Mouse (Mus musculus) spleen, adult 2 months (tissue): Measurements from ENCODE around the gene Atp6v1c2. TPM values are rescaled to one million over a fixed set of nuclear protein-coding genes. Genes with fewer than 3 reads are reported as not detected.

Source experiments
- DNase-seq, 2 experiments: peaks; one replicate each; pipeline versions ENCODE4 v3.0.0 to v3.0.0-alpha.2; 2012 to 2021; ENCODE audit warnings: low spot score in 2 of 2, low read depth in 1 of 2
- H3K27ac ChIP-seq: fragments of 200-500 bp; 2 replicates; pipeline ENCODE4 v1.5.1; 2012; ENCODE audit warnings: low read length, inconsistent platforms; ENCODE audit not compliant: insufficient read depth
- H3K27me3 ChIP-seq: fragments of 200-500 bp; 2 replicates; pipeline ENCODE4 v1.6.1; 2012; ENCODE audit warnings: mild to moderate bottlenecking, moderate library complexity, low read length, inconsistent platforms; ENCODE audit not compliant: control insufficient read depth, insufficient read depth
- H3K36me3 ChIP-seq: fragments of 200-500 bp; 2 replicates; pipeline ENCODE4 v1.6.1; 2012; ENCODE audit warnings: mild to moderate bottlenecking, low read length, inconsistent platforms; ENCODE audit not compliant: control insufficient read depth, insufficient read depth
- H3K4me1 ChIP-seq: fragments of 200-500 bp; 2 replicates; pipeline ENCODE4 v1.6.1; 2011; ENCODE audit warnings: inconsistent platforms; ENCODE audit not compliant: control insufficient read depth, insufficient read depth, insufficient read length
- H3K4me3 ChIP-seq: fragments of 200-500 bp; 2 replicates; pipeline ENCODE4 v1.5.1; 2011; ENCODE audit warnings: mild to moderate bottlenecking, inconsistent platforms; ENCODE audit not compliant: insufficient read depth, insufficient read length; ENCODE audit errors: extremely low read depth
- CTCF ChIP-seq: fragments of 200-500 bp; IDR thresholded peaks from 2 replicates; pipeline ENCODE4 v1.5.1; 2011; ENCODE audit warnings: mild to moderate bottlenecking, inconsistent platforms; ENCODE audit not compliant: insufficient read depth, insufficient read length, insufficient replicate concordance; ENCODE audit errors: extremely low read depth
- POLR2A ChIP-seq: fragments of 200-500 bp; IDR thresholded peaks from 2 replicates; pipeline ENCODE4 v1.6.1; 2011; ENCODE audit warnings: low read depth, low read length, inconsistent platforms
- WGBS: fragments of 180-500 bp; shearing (Covaris S2); methylation state at CpG from one replicate; pipeline ENCODE4 v1.1.7; 2018; 5-methylcytosine and 5-hydroxymethylcytosine counted together
- polyA plus RNA-seq: library from polyadenylated mRNA; depleted of rRNA; stranded (reverse); fragments of >200 nt; gene quantifications from 2 replicates; pipeline ENCODE4 v1.2.3, GENCODE M21; 2012

The Atp6v1c2 gene
- polyA plus RNA-seq, 1 experiment: not detected

DNA sequence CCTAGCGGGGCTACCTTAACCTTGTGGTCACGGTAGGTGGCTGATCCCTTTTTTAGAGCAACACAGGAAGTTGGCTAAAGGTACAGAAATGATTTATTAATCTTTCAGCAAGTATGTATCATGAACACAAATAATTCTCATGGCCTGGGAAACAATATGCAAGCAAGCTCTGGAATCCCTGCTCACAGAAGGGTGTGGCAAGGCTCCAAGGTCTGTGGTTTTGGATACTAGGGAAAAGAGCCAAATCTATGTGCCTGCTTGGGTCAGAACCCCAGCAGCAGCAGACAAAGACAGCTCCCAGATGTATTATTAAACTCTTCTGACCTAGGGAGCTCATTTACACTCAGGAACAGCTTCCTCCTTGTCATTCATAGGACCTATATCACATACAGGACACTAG is 40.1 kb downstream of the Atp6v1c2 start:
- Histone ChIP-seq H3K36me3 (peaks cover 6% of the 10 kb centered on the region), H3K4me3 (no peak overlapping the region), H3K27ac (no peak overlapping the region), H3K4me1 (no peaks in the 10 kb centered on the region), H3K27me3 (no peaks in the 10 kb centered on the region)
- TF ChIP-seq CTCF (no peak), POLR2A (no peak)
- DNase-seq: no peak
- WGBS: 49% methylated on average over 2 of the region's 2 CpGs

GRCm38 (mm10) chr12:17288496-17288895 is 40.7 kb downstream of the Atp6v1c2 start:
- peaks cover 11% of the 10 kb centered on the region for H3K36me3 ChIP-seq
- H3K27me3 ChIP-seq: no peaks in the 10 kb centered on the region
- no peaks in the 10 kb centered on the region for H3K4me1 ChIP-seq
- H3K4me3 ChIP-seq: no peak overlapping the region
- no peak for DNase-seq
- 85% methylated on average over 4 of the region's 4 CpGs for WGBS
- TF ChIP-seq CTCF (no peak), POLR2A (no peak)
- no peak overlapping the region for H3K27ac ChIP-seq

- TF ChIP-seq CTCF (no peak), POLR2A (no peak)
- no peak overlapping the region for H3K4me3 ChIP-seq
- H3K27ac ChIP-seq: no peak overlapping the region
- WGBS: 92% methylated on average over 7 of the region's 7 CpGs
- H3K27me3 ChIP-seq: no peaks in the 10 kb centered on the region
- no peak for DNase-seq
- peaks cover 7% of the 10 kb centered on the region for H3K4me1 ChIP-seq
- peaks cover 52% of the 10 kb centered on the region for H3K36me3 ChIP-seq
Measured at GRCm38 (mm10) chr12:17273841-17274240, 55.3 kb downstream of the Atp6v1c2 start.

GRCm38 (mm10) chr12:17271272-17271671 is 57.9 kb downstream of the Atp6v1c2 start:
- Histone ChIP-seq H3K36me3 (peaks cover 35% of the 10 kb centered on the region), H3K27ac (no peak overlapping the region), H3K4me3 (no peak overlapping the region), H3K27me3 (no peaks in the 10 kb centered on the region), H3K4me1 (peaks cover 12% of the 10 kb centered on the region)
- peak; percentile 31 to 59 for DNase-seq
- no peak for TF ChIP-seq POLR2A
- peak; percentile 39; the same call in 1 of the 2 replicates for TF ChIP-seq CTCF
- WGBS: 61% methylated on average over 1 of the region's 1 CpGs

- 12% methylated on average over 4 of the region's 4 CpGs for WGBS
Measured at GRCm38 (mm10) chr12:17267316-17267715, 61.8 kb downstream of the Atp6v1c2 start.

DNA sequence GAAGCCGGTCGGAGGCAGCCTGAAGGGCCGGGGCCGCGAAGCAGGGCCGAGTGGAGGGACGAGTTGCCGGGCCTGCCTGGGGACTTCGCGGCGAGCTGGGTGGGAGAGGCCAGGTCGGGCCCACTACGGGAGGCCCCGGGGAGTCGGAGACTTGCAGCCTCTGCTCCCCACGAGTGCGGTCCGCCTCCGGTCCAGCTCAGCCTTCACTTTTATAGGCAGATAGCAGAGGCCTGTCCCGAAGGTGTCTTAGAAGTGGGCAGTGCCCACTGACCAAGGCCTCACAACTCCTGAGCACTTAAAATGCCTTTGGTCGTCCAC is 62.5 kb downstream of the Atp6v1c2 start:
- under 1% methylated on average over 21 of the region's 21 CpGs for WGBS
- TF ChIP-seq CTCF (no peak), POLR2A (no peak)
- Histone ChIP-seq H3K36me3 (peaks cover 10% of the 10 kb centered on the region), H3K4me3 (peak overlapping the region; percentile 92), H3K4me1 (peaks cover 16% of the 10 kb centered on the region), H3K27me3 (no peaks in the 10 kb centered on the region), H3K27ac (peak overlapping the region; percentile 64)
- DNase-seq: no peak

More at GRCm38 (mm10) chr12:17267316-17267715, 61.8 kb downstream of the Atp6v1c2 start:
- DNase-seq: no peak
- H3K4me3 ChIP-seq: peak overlapping the region; percentile 92
- peaks cover 16% of the 10 kb centered on the region for H3K4me1 ChIP-seq
- no peak overlapping the region for H3K27ac ChIP-seq
- TF ChIP-seq POLR2A: no peak
- no peak for TF ChIP-seq CTCF
- peaks cover 15% of the 10 kb centered on the region for H3K36me3 ChIP-seq
- no peaks in the 10 kb centered on the region for H3K27me3 ChIP-seq

DNA sequence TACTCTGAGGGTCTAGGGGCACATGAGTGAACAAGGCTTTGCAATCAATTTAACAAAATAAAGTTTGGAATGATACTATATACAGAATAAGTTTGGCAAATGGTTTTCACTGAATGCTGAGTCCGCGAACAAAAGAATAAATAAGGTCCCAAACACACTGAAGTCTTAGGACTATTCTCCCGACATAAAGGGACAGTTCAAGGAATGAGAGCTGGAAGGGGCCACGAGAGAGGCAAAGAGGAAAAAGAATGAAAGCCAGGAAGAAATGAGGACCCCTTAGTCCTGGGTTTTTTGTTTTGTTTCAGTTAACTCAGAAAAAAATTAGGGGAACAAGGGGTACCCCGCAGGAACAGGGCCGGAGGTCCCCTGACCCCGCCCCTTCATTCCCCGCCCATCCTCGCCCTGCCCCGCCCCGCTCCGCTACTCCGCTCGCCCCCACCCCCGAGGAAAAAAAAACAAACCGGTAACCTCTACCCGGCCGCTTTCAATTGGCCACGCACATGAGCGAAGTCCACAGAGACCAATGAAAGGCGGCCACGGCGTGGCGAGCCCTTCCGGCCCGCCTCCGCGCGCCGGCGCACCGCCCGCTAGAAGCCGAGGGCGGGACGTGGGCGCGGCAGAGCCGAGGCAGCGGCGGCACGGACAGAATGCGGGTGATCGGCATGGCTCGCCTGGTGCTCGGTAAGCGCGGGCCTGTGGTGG is 63.0 kb downstream of the Atp6v1c2 start, which contains the start of gene Pdia6:
TSS of gene Pdia6 (plus strand) at position 575 of the 702 bp plus-strand sequence.
- WGBS: 3% methylated on average over 44 of the region's 48 CpGs

More for the DNA sequence above, 63.0 kb downstream of the Atp6v1c2 start, which contains the start of gene Pdia6:
- Histone ChIP-seq H3K27me3 (no peaks in the 10 kb centered on the region), H3K36me3 (peaks cover 8% of the 10 kb centered on the region), H3K27ac (peak within 1 kb of the TSS; percentile 64), H3K4me1 (peaks cover 16% of the 10 kb centered on the region), H3K4me3 (peak within 1 kb of the TSS; percentile 92)
- DNase-seq: peak; percentile 89 to 91
- TF ChIP-seq CTCF: no peak
- peak; percentile 93 for TF ChIP-seq POLR2A
